Mouse (Mus musculus) C2C12 (cell line): Measurements from ENCODE around the gene Gpc5.

Experiments
- CEBPB ChIP-seq: IDR thresholded peaks from one replicate; pipeline ENCODE4 v1.6.1; 2011; ENCODE audit warnings: low read depth, mild to moderate bottlenecking, control low read depth, moderate library complexity
- CTCF ChIP-seq: IDR thresholded peaks from one replicate; pipeline ENCODE4 v1.5.1; 2011; ENCODE audit not compliant: control insufficient read depth, insufficient read depth, insufficient read length
- MAX ChIP-seq: IDR thresholded peaks from one replicate; pipeline ENCODE4 v1.6.1; 2011; ENCODE audit warnings: mild to moderate bottlenecking, control low read depth
- MYOG ChIP-seq: IDR thresholded peaks from one replicate; pipeline ENCODE4 v1.6.1; 2011; ENCODE audit not compliant: control insufficient read depth, insufficient read length; ENCODE audit errors: extremely low read depth

GRCm38 (mm10) chr14:116209045-116209444 lies 1117.0 kb downstream of the Gpc5 start:
- TF ChIP-seq MYOG = no peak
- no peak for TF ChIP-seq CTCF
- TF ChIP-seq CEBPB = no peak
- TF ChIP-seq MAX = no peak
